Mouse (Mus musculus) ZHBTc4 (cell line): ENCODE data around the gene C130079G13Rik.

Experiments used
- DNase-seq: peaks from one replicate; pipeline ENCODE4 v3.0.0-alpha.2; 2011; ENCODE audit warnings: low read depth, low spot score

The C130079G13Rik gene

DNA sequence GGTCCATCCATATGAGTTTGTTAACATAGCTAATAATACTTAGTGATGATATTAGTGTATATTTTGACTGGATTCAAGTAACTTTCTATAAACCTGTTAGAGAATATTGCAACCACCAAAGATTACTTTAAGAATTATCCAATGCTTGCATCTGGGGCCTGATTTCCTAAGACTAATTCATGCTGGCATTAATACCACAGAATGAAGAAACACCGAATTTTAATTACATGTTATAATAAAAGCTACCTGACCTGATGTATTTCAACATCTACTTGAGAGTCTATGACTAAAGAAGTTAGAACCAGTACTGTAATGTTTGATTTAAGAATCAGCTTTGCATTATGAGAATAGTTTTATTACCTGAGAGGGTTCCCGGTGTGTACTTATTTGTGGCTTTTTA is at the start of gene C130079G13Rik:
C130079G13Rik (plus strand) TSS at position 301 of the 400 bp plus-strand sequence.
- no peak for DNase-seq

GRCm38 (mm10) chr3:59877601-59878000 is 47.4 kb upstream of the C130079G13Rik start:
- DNase-seq = peak; percentile 13

- peak; percentile 85 for DNase-seq
Observed at GRCm38 (mm10) chr3:59879801-59880554, 45.0 kb upstream of the C130079G13Rik start.

GRCm38 (mm10) chr3:59893276-59893675 is 31.7 kb upstream of the C130079G13Rik start:
- no peak for DNase-seq

DNA sequence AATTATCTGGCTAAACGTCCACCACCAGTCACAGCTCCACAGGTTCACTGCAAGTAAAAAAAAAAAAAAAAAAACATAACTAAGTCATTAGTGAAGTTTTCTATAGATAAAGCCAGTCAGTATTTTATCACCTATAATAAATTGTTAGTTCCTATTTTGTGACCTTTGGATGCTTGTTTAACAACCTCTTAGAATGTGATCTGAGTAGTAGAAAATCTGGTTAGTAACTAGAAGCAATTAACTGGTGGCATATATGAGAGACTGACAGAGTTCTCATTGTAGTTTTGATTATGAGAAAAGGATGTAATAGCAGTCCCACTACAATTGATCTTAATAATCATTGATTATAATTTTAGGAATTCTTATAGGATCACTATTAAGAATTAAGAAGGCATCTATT is 9.6 kb downstream of the C130079G13Rik start:
- no peak for DNase-seq

- DNase-seq = no peak
Observed at GRCm38 (mm10) chr3:59947294-59947950, 22.4 kb downstream of the C130079G13Rik start.

GRCm38 (mm10) chr3:59970891-59971290 is 45.9 kb downstream of the C130079G13Rik start:
- DNase-seq = no peak

- DNase-seq = no peak
Observed at GRCm38 (mm10) chr3:59974591-59974990, 49.6 kb downstream of the C130079G13Rik start.
